Mouse (Mus musculus) ovary, postnatal 14 days (tissue): ENCODE data around the gene Bcl2l12.
"Not testable (repeated sequence)": the region's sequence is repeated elsewhere in the genome, so short reads cannot be mapped to it uniquely, and the experiment has no call there.

Source experiments
- DNase-seq: peaks from one replicate; pipeline ENCODE4 v3.0.0; 2022; ENCODE audit warnings: low spot score

The Bcl2l12 gene

GRCm38 (mm10) chr7:44998501-44998955 is at the start of gene Bcl2l12:
Gene Bcl2l12, minus strand, starts transcription at chr7:44998712.
- peak; percentile 42 for DNase-seq

GRCm38 (mm10) chr7:45047491-45047890 is 49.0 kb upstream of the Bcl2l12 start:
- DNase-seq: no peak

- DNase-seq: no peak
These were observed 48.4 kb upstream of the Bcl2l12 start for GRCm38 (mm10) chr7:45046853-45047350.

- no peak for DNase-seq
These were observed 47.2 kb upstream of the Bcl2l12 start for GRCm38 (mm10) chr7:45045741-45046140.

- no peak for DNase-seq
These were observed 44.8 kb upstream of the Bcl2l12 start for GRCm38 (mm10) chr7:45043307-45043706.

GRCm38 (mm10) chr7:45040851-45041250 is 42.3 kb upstream of the Bcl2l12 start:
- DNase-seq: no peak

- no peak for DNase-seq
These were observed 39.9 kb upstream of the Bcl2l12 start for GRCm38 (mm10) chr7:45038411-45038810.

GRCm38 (mm10) chr7:45037720-45038361 is 39.3 kb upstream of the Bcl2l12 start:
- DNase-seq: no peak

GRCm38 (mm10) chr7:45036702-45037101 is 38.2 kb upstream of the Bcl2l12 start:
- no peak for DNase-seq

- DNase-seq: no peak
These were observed 37.1 kb upstream of the Bcl2l12 start for GRCm38 (mm10) chr7:45035631-45036030.

GRCm38 (mm10) chr7:45033722-45034359 is 35.3 kb upstream of the Bcl2l12 start:
- DNase-seq: no peak

- DNase-seq: no peak
These were observed 32.3 kb upstream of the Bcl2l12 start for GRCm38 (mm10) chr7:45030857-45031256.

GRCm38 (mm10) chr7:45029995-45030394 is 31.5 kb upstream of the Bcl2l12 start:
- no peak for DNase-seq

GRCm38 (mm10) chr7:45028351-45028750 is 29.8 kb upstream of the Bcl2l12 start:
- no peak for DNase-seq

GRCm38 (mm10) chr7:45027761-45028160 is 29.2 kb upstream of the Bcl2l12 start:
- no peak for DNase-seq

GRCm38 (mm10) chr7:45026256-45026655 is 27.7 kb upstream of the Bcl2l12 start:
- DNase-seq: no peak

- DNase-seq: no peak
These were observed 27.2 kb upstream of the Bcl2l12 start for GRCm38 (mm10) chr7:45025601-45026220.

- no peak for DNase-seq
These were observed 26.1 kb upstream of the Bcl2l12 start for GRCm38 (mm10) chr7:45024281-45025248.

GRCm38 (mm10) chr7:45023711-45024110 is 25.2 kb upstream of the Bcl2l12 start:
- not testable (repeated sequence) for DNase-seq

- no peak for DNase-seq
These were observed 21.7 kb upstream of the Bcl2l12 start for GRCm38 (mm10) chr7:45020225-45020624.

- no peak for DNase-seq
These were observed 20.6 kb upstream of the Bcl2l12 start for GRCm38 (mm10) chr7:45019031-45019571.
